Mouse (Mus musculus): Measurements from ENCODE around the gene Kdf1.

DNA sequence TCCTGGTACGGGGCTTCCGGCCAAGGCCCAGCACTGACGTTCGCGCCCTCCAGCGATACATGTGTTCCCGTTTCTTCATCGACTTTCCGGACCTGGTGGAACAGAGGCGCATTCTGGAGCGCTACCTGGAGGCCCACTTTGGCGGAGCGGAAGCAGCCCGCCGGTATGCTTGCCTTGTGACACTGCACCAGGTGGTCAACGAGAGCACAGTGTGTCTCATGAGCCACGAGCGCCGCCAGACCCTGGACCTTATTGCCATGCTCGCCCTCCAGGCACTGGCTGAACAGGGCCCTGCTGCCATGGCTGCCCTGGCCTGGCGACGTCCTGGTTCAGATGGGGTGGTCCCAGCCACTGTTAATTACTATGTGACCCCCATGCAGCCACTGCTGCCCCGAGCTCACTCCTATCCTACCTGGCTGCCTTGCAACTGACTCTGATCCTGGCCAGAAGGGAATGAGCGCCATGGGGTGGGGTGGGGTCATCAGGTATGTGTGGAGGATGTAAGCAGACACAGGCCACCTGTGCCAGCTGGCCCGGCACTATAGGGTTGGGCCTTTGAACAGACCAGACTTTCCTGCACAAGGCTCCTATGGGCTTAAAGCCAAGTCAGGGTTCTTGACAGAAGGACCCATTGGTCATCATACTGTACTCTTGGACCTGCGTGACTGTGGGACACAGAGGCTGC, 31.9 kb upstream of the Kdf1 start:
- no peak for TF ChIP-seq CTCF (conservative IDR thresholded peaks at IDR 0.05; ENCODE audit: low read length)
- TF ChIP-seq NANOG (IDR thresholded peaks at IDR 0.05; ENCODE audit: borderline replicate concordance, low read length), result no peak
